Mouse (Mus musculus) erythroblast, embryonic 14.5 days (primary cell): ENCODE results near the gene Adh7.

Experiments
- GATA1 ChIP-seq: IDR thresholded peaks from 2 replicates; pipeline ENCODE4 v1.6.1; 2012; ENCODE audit warnings: low read length, inconsistent platforms, mixed read lengths
- TAL1 ChIP-seq: IDR thresholded peaks from 3 replicates; pipeline ENCODE4 v1.6.1; 2012; ENCODE audit warnings: low read length, inconsistent platforms, mixed read lengths

- TF ChIP-seq GATA1: no peak
- TF ChIP-seq TAL1: no peak
Measured at GRCm38 (mm10) chr3:138241371-138241770, 23.8 kb downstream of the Adh7 start.
